ENCODE assay signal across 1 mouse cellular context in the genomic region with DNA sequence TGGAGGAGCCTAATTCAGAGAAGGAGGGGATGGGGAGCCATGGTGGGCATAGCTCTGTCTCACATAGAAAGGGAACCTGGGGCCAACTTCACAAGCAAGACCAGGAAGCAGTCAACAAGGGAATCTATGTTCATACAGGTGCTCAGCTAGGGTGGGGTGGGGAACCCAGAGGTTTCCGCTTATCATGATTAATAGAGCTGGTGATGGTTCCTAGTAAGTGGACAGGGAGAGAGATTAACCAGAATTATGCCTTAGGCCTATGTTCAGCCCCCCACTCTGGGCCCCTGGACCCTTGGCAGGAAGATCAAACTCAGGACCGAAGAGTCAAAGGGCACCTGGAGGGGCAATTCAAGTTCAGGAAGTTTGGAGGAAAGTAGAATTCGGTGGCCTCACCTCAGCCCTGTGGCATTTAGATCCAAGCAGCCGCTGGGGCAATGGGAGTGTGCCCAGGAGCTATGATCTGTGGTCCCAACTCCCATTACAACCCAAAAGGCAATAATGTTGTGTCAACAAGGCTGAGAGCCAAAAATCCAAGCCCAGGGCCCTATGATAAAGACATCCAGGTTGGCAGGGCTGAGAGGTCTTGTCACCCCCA.
TF ChIP-seq lines count a peak whose summit lies in the region.

No protein-coding gene starts in this region.

TF ChIP-seq in CH12.LX, 34 proteins besides CTCF, POLR2A, EP300 and RAD21:
- TF ChIP-seq POLR2AphosphoS2 (IDR thresholded peaks at IDR 0.05; ENCODE audit: low read depth, low read length) = 0 out of 2 replicates have a peak, but pooled peaks have one; percentile 51
- TF ChIP-seq IRF4 (IDR thresholded peaks at IDR 0.05; ENCODE audit: low read depth, low read length) = no peak
